Mouse (Mus musculus) bone marrow, adult 2 months (tissue): Measurements from ENCODE around the gene Rictor. TPM values are rescaled to one million over a fixed set of nuclear protein-coding genes. Genes with fewer than 3 reads are reported as not detected.
A peak's percentile ranks its signal among the peaks of the same experiment; 100 is the strongest.

Experiments used
- H3K27ac ChIP-seq: fragments of 200-500 bp; 2 replicates; pipeline ENCODE4 v1.5.1; 2012; ENCODE audit warnings: low read depth, mild to moderate bottlenecking, control low read depth, inconsistent platforms, low read length; ENCODE audit not compliant: control insufficient read depth, poor library complexity, insufficient read depth
- H3K4me1 ChIP-seq: fragments of 200-500 bp; 2 replicates; pipeline ENCODE4 v1.6.1; 2011; ENCODE audit warnings: low read length; ENCODE audit not compliant: control insufficient read depth, insufficient read depth
- H3K4me3 ChIP-seq: fragments of 200-500 bp; replicated peaks from 2 replicates; pipeline ENCODE3; 2011; ENCODE audit warnings: mild to moderate bottlenecking, low read depth, low read length, control low read depth; ENCODE audit not compliant: control insufficient read depth
- CTCF ChIP-seq: fragments of 200-500 bp; IDR thresholded peaks from 2 replicates; pipeline ENCODE4 v1.5.1; 2011; ENCODE audit warnings: low read length, control low read depth; ENCODE audit not compliant: control insufficient read depth, insufficient read depth
- POLR2A ChIP-seq: fragments of 200-500 bp; IDR thresholded peaks from 2 replicates; pipeline ENCODE4 v1.6.1; 2011; ENCODE audit warnings: low read depth, mild to moderate bottlenecking, control low read depth, low read length, borderline replicate concordance; ENCODE audit not compliant: control insufficient read depth
- WGBS: fragments of 180-500 bp; shearing (Covaris S2); methylation state at CpG from one replicate; pipeline ENCODE4 v1.1.7; 2018; 5-methylcytosine and 5-hydroxymethylcytosine counted together
- polyA plus RNA-seq: library from polyadenylated mRNA; stranded (reverse); fragments of >200 nt; gene quantifications from 2 replicates; pipeline ENCODE4 v1.2.4, GENCODE M21; 2011; ENCODE audit warnings: low replicate concordance; ENCODE audit not compliant: missing spikeins, insufficient read depth, insufficient read length

Gene Rictor
- polyA plus RNA-seq, 1 experiment = 5.9 TPM

- WGBS = under 1% methylated on average over 43 of the region's 43 CpGs
- Histone ChIP-seq H3K4me1 (no peaks in the 10 kb centered on the region; the same call in 1 of the 2 replicates), H3K4me3 (peak overlapping the region; percentile 90), H3K27ac (peak overlapping the region; percentile 80)
- TF ChIP-seq CTCF (no peak), POLR2A (no peak)
Observed at GRCm38 (mm10) chr15:6707551-6707935, 636 bp upstream of the Rictor start.

GRCm38 (mm10) chr15:6708526-6709441 lies 605 bp downstream of the Rictor start:
- TF ChIP-seq POLR2A = no peak
- no peak for TF ChIP-seq CTCF
- 1% methylated on average over 68 of the region's 89 CpGs for WGBS
- H3K4me1 ChIP-seq = no peaks in the 10 kb centered on the region; the same call in 1 of the 2 replicates

GRCm38 (mm10) chr15:6709618-6710017 lies 1.4 kb downstream of the Rictor start:
- no peak overlapping the region for H3K27ac ChIP-seq
- no peaks in the 10 kb centered on the region; the same call in 1 of the 2 replicates for H3K4me1 ChIP-seq
- TF ChIP-seq POLR2A (no peak), CTCF (no peak)
- WGBS = 20% methylated on average over 8 of the region's 8 CpGs
- H3K4me3 ChIP-seq = peak overlapping the region; percentile 90

More at GRCm38 (mm10) chr15:6708526-6709441, 605 bp downstream of the Rictor start:
- peak overlapping the region; percentile 95 for H3K27ac ChIP-seq
- H3K4me3 ChIP-seq = peak overlapping the region; percentile 90

GRCm38 (mm10) chr15:6710341-6710740 lies 2.2 kb downstream of the Rictor start:
- no peak overlapping the region for H3K4me3 ChIP-seq
- TF ChIP-seq CTCF = no peak
- no peak for TF ChIP-seq POLR2A
- no peak overlapping the region for H3K27ac ChIP-seq
- no peaks in the 10 kb centered on the region; the same call in 1 of the 2 replicates for H3K4me1 ChIP-seq
- 69% methylated on average over 7 of the region's 7 CpGs for WGBS

GRCm38 (mm10) chr15:6711226-6711625 lies 3.0 kb downstream of the Rictor start:
- Histone ChIP-seq H3K4me3 (no peak overlapping the region), H3K4me1 (no peaks in the 10 kb centered on the region; the same call in 1 of the 2 replicates), H3K27ac (no peak overlapping the region)
- no peak for TF ChIP-seq POLR2A
- TF ChIP-seq CTCF = no peak
- 87% methylated on average over 7 of the region's 7 CpGs for WGBS

- 60% methylated on average over 7 of the region's 7 CpGs for WGBS
- Histone ChIP-seq H3K4me1 (no peaks in the 10 kb centered on the region; the same call in 1 of the 2 replicates), H3K4me3 (no peak overlapping the region), H3K27ac (no peak overlapping the region)
- TF ChIP-seq POLR2A = no peak
Observed at GRCm38 (mm10) chr15:6714819-6715218, 6.6 kb downstream of the Rictor start.

GRCm38 (mm10) chr15:6715237-6715636 lies 7.1 kb downstream of the Rictor start:
- no peaks in the 10 kb centered on the region; the same call in 1 of the 2 replicates for H3K4me1 ChIP-seq
- no peak overlapping the region for H3K27ac ChIP-seq
- TF ChIP-seq POLR2A = no peak
- no peak for TF ChIP-seq CTCF
- H3K4me3 ChIP-seq = no peak overlapping the region
- WGBS = 81% methylated on average over 6 of the region's 6 CpGs

GRCm38 (mm10) chr15:6721385-6721784 lies 13.2 kb downstream of the Rictor start:
- no peak overlapping the region for H3K4me3 ChIP-seq
- no peak overlapping the region for H3K27ac ChIP-seq
- TF ChIP-seq POLR2A (no peak), CTCF (no peak)
- 88% methylated on average over 2 of the region's 2 CpGs for WGBS
- no peaks in the 10 kb centered on the region; the same call in 1 of the 2 replicates for H3K4me1 ChIP-seq
